Mouse (Mus musculus): Measurements from ENCODE around the gene Sh3pxd2a. TPM values are rescaled to one million over a fixed set of nuclear protein-coding genes. Genes with fewer than 3 reads are reported as not detected.
A peak's percentile ranks its signal among the peaks of the same experiment; 100 is the strongest.

Sh3pxd2a gene
- total RNA-seq, 4 experiments from 2014 or later: 31.8 to 34.5 (median 32.9) TPM

DNA sequence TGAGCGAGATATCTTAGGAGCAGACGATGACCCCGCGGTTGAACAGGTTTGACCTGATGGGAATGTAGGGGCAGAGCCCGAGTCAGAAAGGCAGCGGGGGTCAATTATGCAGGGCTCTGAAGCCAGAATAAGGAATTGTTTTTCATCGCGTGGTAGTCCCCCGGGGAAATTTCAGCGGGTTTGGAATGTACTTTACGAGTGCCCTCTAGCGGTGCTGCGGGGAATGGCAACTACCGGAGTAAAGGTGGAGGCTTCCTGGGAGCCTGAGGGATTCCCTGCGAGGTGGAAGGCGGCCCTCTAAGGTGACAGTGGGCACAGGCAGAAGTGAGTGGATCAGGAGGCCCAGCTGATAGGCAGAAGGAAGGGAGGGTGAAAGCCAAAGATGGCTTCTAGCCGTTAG, 125.0 kb downstream of the Sh3pxd2a start:
- DNase-seq (ENCODE audit: low spot score in 2 of 2): peak in 1 of 2 experiments; percentile 80

DNA sequence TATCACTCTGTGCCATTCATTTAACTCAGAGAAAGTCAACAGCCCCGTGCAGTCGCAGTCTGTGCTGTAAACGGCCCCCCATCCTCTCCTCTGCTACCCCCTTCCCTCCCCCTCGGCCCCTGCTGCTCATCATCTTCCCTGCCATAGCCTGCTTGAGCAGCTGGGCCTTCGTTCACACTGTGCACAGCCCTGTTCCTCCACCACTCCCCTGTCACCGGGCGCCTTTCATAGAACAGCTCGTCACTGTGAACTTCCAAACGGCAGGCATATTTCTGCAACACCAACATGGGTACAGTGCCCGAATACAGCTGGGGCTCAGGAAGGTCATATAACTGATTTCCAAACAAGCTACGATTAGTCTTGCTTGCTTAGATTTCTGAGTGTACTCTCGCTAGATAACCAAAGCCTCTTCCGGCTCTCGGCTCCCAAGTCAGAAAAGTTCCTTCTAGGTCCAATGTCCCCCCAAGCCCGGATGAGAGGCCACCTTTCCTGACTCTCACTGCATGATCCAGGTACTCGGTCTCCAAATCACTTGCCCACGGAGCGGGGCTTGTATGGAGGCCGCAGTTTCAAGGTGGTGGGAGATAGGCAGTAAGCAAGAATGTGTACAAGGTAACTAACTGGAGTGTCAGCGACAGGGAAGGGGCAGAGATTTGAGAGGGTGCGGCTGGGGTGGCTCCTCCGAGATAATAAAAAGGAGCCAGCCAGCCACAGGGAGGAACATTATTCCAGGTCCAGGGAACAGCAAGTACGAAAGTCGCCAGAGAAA, 125.6 kb downstream of the Sh3pxd2a start:
- DNase-seq (ENCODE audit: low spot score in 2 of 2): no peak

DNA sequence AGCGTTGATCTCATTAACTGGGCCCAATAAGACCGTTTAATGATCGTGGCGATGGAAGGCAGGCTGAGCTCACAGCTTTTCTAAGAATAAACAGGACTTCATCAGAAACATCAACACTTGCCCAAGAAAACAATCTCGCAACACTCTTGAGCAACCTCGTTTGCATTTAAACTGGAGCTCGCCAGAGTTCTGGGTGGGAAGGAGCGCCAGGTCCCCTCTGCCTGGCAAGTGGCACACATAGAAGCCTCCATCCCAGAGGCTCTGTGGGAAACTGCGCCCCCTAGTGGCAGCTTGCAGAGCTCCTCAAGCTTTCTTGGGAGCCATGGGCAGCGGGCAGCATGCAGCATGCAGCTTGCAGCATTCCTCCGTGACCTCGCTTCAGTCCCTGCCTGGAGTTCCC, 126.5 kb downstream of the Sh3pxd2a start:
- peak; percentile 80 to 92 for DNase-seq (ENCODE audit: low spot score in 2 of 2)

DNA sequence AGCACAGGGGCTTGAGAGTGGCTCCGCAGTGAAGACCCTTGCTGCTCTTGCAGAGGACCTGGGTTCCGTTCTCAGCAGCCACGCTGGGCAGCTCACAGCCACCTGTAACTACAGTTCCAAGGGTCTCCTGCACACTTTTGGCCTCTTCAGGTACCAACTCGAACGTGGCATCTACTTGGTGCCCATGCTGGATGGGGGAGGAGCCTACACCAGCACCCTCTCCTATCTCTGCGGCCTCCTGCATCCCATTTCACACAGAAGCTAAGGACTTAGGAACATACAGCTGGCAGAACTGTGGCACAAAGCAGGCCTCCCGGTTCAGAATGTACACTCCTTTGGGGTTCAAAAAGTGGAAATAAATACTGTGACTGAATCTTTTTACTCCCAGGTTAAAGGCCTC, 127.0 kb downstream of the Sh3pxd2a start:
- no peak for DNase-seq (ENCODE audit: low spot score in 2 of 2)

DNA sequence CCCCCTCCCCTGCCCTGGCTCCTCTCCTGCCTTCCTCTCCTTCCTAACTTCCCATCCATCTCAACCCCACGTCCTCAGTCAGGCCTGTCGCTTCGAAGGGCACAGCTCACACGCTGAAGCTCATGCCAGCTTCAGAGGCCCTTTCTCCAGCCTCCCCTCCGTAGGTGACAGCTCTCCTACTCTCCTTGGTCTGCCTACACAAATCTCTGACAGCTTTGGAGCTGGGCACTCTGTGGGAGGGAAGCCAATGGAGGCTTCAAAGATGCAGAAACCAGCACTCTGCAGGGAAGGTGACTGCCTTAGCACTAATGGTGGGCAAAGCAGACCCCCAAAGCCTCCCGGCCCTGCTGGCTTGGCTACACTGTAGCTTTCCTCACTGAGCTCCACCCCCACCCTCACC, 128.9 kb downstream of the Sh3pxd2a start:
- no peak for DNase-seq (ENCODE audit: low spot score in 2 of 2)

DNA sequence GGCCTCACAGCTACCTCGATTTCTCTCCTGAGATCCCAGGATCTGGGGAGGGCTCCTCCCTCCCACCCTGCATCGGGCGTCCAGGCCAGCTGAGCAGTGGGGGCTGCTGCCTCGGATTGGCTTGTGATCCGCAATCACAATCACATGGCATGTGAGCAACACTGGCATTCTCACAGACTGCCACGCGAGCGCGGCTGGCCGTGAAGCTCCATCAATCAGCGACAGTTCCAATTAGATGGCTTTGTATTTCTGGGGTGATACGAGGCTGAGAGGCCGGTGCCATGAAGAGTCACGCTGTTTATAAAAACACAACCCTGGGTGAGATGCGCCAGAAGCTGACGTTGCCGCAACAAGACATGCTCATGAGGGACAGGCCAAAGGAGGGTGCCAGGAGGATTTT, 129.5 kb downstream of the Sh3pxd2a start:
- no peak for DNase-seq (ENCODE audit: low spot score in 2 of 2)

DNA sequence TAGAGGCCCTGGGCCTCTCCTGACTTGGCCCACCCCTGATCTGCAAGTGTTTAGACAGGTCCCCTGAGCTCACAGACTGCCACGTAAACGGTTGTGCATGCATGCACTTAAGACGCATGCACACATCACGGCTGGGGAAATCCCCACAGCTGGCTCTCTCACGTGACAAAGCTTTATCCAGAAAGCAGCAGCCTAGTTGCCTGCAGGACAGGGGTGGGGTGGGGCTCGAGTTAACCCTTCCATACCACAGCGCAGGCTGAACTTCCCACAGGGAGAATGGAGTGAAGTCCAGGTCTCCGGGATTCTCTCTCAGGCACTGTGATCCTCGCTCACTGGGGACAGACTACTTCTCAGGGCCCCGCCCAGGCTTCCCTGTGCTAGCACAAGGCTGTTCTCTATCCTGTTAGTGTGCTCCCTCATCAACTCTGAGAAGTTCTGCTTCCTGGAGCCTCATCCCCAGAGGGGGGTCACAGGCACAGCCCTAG, 133.4 kb downstream of the Sh3pxd2a start:
- no peak for DNase-seq (ENCODE audit: low spot score in 2 of 2)

DNA sequence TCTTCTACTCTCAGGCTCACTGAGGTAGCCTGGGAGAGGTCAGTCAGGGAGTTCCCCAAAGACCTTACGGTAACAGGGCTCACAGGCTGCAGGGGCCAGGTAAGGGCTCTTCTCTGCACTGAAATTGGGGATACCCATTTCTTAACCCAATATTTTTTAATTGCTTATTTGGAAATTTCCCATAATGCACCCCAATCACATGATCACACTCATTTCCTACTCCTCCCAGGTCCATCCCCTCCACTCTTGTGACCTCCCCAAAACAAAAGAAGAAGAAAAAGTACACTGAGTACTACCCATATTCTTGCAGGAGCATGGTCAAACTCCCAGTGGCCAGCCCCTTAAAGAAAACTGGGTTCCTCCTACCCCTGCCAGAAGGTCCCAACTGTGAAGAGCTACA, 135.1 kb downstream of the Sh3pxd2a start:
- DNase-seq (ENCODE audit: low spot score in 2 of 2): no peak

DNA sequence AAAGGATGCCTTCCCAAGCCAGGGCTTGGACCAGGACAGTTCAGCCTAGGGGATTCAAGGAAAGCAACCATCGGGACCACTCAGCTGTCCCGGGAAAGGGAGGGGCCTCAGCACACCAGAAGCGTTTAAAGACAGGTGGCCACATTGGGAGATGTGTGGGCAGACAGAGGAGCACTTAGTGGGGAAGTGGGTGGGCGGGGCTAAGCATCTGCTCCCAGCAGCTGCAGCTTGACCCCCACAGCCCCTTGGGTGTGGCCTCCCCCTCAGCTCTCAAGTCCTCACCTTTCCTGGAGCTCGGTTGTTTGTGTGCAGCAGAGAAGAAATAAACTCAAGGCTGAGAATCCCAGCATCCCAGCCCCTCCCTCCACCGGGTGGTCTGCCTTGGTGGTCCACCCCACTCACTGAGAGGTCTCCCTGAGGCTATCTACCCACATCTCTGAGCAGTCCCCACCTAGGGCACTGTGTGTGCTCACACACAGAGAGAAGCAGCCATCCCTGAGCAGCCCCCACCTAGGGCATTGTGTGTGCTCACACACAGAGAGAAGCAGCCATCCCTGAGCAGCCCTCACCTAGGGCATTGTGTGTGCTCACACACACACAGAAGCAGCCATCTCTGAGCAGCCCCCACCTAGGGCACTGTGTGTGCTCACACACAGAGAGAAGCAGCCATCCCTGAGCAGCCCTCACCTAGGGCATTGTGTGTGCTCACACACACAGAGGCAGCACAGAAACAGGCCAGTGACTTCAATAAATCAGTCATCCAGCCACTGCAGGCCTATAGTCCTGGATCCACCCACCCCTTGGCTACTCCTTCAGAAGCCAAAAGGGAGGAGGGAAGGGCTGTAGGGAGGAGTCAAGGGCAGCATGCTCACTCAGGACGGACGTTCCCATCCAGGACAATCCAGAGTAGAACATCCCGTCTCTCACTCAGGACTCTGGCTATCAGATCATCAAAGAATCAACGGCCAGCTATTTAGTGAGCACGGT, 136.0 kb downstream of the Sh3pxd2a start:
- no peak for DNase-seq (ENCODE audit: low spot score in 2 of 2)

DNA sequence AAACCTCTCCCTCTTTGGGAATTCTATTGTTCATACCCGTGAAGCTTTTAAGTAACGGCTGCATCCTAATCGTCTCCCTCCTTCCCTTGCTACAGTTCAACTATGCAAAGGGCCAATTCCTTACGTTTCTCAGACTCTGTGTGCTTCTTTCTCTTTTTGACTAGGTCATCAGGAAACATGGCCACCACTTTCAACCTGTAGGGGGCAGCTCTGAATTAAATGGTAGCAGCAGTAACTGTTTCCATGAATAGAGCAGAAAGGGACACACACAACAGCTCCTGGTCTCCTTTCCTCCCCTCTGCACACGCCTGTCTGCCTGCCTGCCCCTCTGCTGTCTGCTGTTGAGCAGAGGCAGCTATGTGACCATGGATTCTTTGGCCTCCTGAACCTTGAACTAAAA, 138.3 kb downstream of the Sh3pxd2a start:
- no peak for DNase-seq (ENCODE audit: low spot score in 2 of 2)

DNA sequence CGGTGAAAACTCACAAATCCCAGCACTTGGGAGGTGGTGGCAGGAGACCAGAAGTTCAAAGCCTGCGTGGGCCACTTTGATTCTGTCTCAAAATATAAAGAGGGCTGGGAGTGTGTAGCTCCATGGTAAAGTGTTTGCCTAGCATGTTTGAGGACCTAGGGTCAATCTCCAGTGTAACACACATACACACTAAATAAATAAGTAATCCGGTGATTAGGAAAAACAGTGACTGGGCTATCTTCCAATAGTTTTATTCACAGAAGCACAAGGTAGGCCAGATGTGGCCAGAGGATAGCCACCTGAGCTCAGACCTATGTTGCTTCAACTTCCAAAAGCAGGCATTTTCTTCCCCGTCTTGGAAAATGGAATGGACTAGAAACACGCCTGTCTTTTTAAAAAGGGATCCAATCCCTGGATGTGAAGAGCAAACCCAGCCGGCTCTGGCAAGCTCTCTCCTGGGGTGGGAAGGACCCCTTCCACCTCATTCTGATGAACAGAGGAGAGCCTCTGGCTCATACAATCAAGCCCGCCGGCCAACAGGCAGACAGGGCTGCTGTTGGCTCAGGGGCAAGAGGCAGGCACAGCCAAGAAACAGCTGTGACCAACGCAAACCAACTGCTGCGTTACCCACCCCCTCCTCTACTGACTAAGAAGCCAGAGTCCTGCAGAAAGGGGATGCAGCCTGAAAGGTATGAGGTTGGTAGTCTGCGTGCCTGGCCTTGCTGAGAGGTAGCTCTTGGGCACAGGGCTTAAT, 140.9 kb downstream of the Sh3pxd2a start:
- no peak for DNase-seq (ENCODE audit: low spot score in 2 of 2)

DNA sequence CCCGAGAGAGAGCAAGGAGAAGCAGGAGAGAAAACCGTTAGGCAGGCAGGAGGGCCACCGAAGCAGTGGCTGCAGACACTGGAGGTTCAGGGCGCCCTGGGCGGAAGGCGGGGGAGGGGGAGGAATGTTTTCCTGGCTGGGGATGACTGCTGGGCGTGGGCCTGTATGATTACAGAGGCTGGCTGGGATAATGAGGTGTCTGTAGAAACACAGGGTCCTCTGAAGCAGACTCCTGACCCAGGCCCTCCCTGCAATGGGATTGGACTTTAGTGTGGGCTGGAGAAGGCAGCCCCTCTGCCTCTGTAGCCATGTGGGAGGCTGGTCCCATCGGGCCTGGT, 143.9 kb downstream of the Sh3pxd2a start:
- DNase-seq (ENCODE audit: low spot score in 2 of 2): no peak

DNA sequence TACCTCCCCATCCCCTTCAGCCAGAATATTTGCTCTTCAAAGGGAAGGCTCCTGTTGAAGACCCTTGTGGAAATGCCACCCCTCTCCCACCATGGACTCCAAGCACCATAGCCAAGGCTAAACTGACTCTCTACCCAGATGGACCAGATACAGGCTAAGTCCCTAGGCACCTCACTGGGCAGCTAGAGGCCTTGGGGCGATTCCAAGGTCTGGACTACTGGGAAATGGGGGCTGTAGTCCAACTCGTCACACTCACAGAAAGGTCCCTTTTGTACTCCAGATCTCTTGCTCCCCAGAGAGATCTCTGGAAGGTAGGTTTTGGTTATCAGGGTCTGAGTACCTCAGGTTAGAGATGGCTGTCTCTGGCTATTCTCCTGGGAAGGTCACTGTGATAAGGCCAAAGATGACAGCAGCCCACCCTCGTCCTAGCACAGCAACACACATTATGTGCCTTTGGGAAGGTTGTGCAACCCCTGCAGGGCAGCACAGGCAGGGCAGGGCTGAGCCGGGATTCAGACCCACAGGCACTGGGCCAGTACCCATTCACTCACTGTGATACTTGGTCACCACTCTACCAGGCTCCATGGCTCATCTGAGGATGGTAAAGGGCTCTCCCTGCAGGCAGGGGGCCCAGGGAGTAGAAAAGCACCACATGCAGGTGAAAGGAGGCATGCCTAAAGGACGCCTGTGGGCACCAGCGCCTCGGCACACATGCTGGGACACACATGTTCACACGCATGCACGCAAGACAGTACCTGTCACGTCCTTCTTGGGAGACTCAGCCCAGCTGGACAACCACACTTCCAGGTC, 144.5 kb downstream of the Sh3pxd2a start:
- no peak for DNase-seq (ENCODE audit: low spot score in 2 of 2)

DNA sequence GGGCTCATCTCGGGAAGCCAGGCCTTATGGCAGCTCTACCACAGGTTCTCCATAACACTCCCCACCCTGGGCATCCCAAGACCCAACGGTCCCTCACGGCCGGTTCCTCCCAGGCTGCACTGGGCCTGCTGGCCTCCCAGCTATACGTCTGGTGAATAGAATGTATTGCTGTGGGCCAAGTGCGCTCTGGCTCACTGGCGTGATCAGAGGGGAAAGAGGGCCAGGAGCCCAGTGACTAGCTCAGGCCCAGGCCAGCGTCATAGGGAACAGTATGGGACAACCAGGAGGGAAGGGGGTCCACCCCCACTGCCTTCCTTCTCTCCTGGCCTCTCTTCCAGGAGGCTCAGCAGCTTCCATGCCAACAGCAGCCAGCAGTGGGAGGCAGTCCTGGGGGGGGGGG, 145.1 kb downstream of the Sh3pxd2a start:
- no peak for DNase-seq (ENCODE audit: low spot score in 2 of 2)

DNA sequence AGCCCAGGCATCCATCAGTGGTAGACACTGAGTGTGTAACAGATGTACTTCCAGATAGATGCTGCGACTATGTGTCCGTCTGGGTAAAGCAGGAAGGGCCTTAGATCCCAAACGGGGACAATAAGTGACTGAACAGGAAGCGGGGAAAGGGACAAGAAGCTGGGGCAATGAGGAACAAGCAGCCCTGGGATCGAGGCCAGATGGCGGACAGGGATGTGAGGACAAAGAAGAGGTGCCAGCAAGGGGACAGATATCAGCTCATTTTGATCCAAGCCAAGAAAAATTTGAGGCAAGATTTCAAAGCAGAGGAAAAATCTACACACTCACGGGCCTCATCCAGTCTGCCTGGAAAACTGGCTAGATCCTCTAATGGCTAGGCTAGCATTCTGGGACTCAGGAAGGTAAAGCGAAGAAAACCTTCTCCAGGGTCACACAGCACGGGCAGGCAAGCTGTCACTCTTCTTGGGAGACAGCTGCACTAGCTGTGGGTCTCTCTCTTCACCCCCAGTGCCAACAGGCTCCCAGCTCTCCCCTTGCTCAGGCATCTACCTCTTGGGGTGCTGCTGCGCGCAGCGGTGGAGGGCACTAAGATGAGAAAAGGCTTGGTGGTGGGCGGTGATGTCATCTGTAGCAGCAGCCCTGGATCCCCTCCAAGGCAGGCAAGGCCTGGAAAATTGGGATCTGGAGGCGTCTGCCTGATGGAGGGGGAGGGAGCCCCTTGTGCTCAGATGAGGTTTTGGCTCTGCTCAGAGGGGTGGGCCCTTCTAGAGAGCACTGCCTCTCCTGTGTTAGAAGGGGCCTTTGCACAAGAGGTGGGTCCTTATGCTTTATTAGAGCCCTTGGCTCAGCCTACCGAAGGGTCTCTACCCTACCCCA, 146.9 kb downstream of the Sh3pxd2a start:
- peak; percentile 65 to 72 for DNase-seq (ENCODE audit: low spot score in 2 of 2)

DNA sequence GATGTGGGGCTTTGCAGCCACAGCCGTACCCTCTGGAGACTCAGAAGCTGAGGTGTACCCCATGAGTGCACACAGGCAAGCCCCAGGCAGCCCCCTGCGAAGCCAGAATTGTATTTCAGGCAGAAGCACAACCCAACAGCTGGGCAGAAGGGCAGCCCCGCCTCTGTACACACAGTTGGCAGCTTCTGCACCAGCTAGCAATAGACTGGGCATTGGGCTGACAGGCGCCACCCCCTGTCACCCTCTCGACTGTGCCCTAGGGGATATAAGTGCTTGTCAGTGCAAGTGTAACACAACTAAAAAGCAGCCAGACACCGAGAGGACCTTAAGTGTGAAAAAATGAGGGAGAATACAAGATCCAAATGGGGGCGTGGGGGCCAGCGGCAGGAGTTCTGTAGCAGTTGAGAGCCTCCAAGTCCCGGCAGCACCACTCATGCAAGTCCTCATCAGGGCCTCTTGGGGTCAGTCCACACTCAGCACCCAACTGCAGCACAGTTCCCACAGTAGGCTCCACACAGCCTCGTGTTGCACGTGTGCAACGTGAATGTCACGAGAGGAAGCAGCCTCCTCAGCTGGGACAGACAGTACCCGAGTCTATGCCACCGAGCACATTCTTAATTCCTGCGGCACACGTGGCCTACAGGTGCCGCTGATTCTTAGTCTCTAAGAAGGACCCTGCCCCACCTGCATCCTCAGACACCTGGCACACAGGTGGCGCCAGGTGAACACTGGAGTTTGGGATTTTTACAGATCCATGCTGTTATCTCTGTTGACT, 147.7 kb downstream of the Sh3pxd2a start:
- no peak for DNase-seq (ENCODE audit: low spot score in 2 of 2)

DNA sequence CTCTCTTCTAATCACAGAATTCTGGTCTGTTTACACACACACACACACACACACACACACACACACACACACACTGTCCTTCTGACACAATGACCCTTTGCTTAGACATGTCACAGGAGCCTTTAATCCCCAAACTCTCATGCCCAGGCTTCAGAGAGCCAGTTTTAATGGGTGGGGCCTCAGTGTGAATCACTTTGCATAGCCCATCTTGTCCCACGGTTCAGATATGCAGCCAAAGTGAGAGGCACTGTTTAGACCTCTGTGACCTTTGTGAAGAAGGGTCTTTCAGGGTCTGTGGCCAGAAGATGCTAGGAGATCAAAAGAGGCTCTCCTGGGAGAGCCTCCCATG, 148.3 kb downstream of the Sh3pxd2a start:
- no peak for DNase-seq (ENCODE audit: low spot score in 2 of 2)

DNA sequence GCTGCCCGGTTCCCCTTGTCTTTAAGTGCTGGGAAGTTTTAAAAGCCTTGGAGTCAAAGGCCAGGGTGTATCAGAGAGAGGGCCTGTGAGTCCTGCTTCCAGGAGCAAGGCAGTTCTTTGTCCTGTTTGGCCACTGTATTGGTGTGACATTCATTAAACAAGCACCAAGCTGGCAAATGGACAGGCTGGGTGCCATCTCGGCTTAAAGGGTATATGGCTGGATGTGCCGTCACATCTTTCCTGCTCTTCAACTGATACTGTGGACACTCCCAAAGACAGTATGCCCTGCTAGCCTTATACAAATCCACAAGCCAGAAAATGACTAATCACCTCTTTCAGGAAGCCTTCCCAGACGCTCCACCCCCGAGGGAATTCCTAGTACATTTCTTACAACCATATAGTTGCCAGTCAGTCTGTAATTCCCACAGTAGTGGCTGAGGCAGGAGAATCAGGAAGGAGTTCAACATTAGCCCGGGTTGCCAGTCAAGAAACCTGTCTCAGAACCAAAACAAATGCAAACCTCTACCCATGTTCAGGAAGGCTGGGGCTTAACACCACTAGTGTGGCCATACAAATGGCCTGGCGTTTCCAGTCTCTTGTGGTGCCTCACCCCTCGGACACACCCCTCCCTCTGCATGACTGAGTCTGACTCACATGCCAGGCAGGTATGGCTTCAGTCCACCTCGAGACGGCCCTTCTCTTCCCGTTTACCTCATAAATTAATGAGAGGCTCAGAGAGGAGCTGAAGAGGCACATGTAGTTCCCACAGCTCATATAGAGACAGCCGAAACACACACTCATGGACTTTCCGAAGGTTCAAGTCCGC, 148.9 kb downstream of the Sh3pxd2a start:
- DNase-seq (ENCODE audit: low spot score in 2 of 2): no peak
